Mouse (Mus musculus) lung, postnatal 0 days (tissue): Measurements from ENCODE around the gene Rab6a. TPM values are rescaled to one million over a fixed set of nuclear protein-coding genes. Genes with fewer than 3 reads are reported as not detected.
"Not testable (repeated sequence)": the region's sequence is repeated elsewhere in the genome, so short reads cannot be mapped to it uniquely, and the experiment has no call there.

Source experiments
- ATAC-seq: fragments of 200-750 bp; cut with Nextera tagmentation; 2 replicates; pipeline ENCODE4 v1.8.0; 2017; ENCODE audit warnings: moderate library complexity
- DNase-seq: peaks from one replicate; pipeline ENCODE4 v3.0.0-alpha.2; 2016; ENCODE audit warnings: low spot score
- H3K27ac ChIP-seq: fragments of 300-500 bp; sonication (generic); 2 replicates; pipeline ENCODE4 v1.5.1; 2014; ENCODE audit warnings: antibody characterized with exemption, mild to moderate bottlenecking, low read length, mixed read lengths
- H3K27me3 ChIP-seq: fragments of 300-500 bp; sonication (generic); replicated peaks from 2 replicates; pipeline ENCODE4 v1.6.1; 2014; ENCODE audit warnings: low read length, mixed read lengths; ENCODE audit not compliant: insufficient read depth
- H3K36me3 ChIP-seq: fragments of 300-500 bp; sonication (generic); 2 replicates; pipeline ENCODE4 v1.6.1; 2014; ENCODE audit warnings: low read length, mixed read lengths; ENCODE audit not compliant: insufficient read depth
- H3K4me1 ChIP-seq: fragments of 300-500 bp; sonication (generic); 2 replicates; pipeline ENCODE4 v1.6.1; 2014; ENCODE audit warnings: antibody characterized with exemption, low read depth, low read length, mixed read lengths; ENCODE audit not compliant: insufficient read depth
- H3K4me2 ChIP-seq: fragments of 300-500 bp; sonication (generic); replicated peaks from 2 replicates; pipeline ENCODE4 v1.6.1; 2014; ENCODE audit warnings: low read depth, mild to moderate bottlenecking, low read length, moderate library complexity, mixed read lengths
- H3K4me3 ChIP-seq: fragments of 300-500 bp; sonication (generic); 2 replicates; pipeline ENCODE4 v1.5.1; 2014; ENCODE audit warnings: low read depth, low read length
- H3K9ac ChIP-seq: fragments of 300-500 bp; sonication (generic); replicated peaks from 2 replicates; pipeline ENCODE4 v1.6.1; 2014; ENCODE audit warnings: low read depth, mild to moderate bottlenecking
- H3K9me3 ChIP-seq: fragments of 300-500 bp; sonication (generic); 2 replicates; pipeline ENCODE4 v1.6.1; 2016; ENCODE audit warnings: low read length, mixed read lengths
- CTCF ChIP-seq: IDR thresholded peaks from 2 replicates; pipeline ENCODE4 v1.5.1; 2016; ENCODE audit warnings: antibody characterized with exemption, mild to moderate bottlenecking
- EP300 ChIP-seq: IDR thresholded peaks from 2 replicates; pipeline ENCODE4 v1.6.1; 2016; ENCODE audit warnings: antibody characterized with exemption, mild to moderate bottlenecking, control low read depth
- WGBS: fragments of 180-500 bp; shearing (Covaris S2); extraction: QIAGEN DNeasy Blood & Tissue Kit; methylation state at CpG from one replicate; pipeline ENCODE4 v1.1.7; 2014; 5-methylcytosine and 5-hydroxymethylcytosine counted together
- polyA plus RNA-seq: library from polyadenylated mRNA; unstranded; fragments of >200 nt; fragmentation: Nextera tagmentation; extraction: Ambion mirVana; gene quantifications from 2 replicates; pipeline ENCODE4 v1.2.1, GENCODE M21; 2015

Rab6a gene
- 76.8 and 88.2 TPM in 2 replicates for polyA plus RNA-seq

DNA sequence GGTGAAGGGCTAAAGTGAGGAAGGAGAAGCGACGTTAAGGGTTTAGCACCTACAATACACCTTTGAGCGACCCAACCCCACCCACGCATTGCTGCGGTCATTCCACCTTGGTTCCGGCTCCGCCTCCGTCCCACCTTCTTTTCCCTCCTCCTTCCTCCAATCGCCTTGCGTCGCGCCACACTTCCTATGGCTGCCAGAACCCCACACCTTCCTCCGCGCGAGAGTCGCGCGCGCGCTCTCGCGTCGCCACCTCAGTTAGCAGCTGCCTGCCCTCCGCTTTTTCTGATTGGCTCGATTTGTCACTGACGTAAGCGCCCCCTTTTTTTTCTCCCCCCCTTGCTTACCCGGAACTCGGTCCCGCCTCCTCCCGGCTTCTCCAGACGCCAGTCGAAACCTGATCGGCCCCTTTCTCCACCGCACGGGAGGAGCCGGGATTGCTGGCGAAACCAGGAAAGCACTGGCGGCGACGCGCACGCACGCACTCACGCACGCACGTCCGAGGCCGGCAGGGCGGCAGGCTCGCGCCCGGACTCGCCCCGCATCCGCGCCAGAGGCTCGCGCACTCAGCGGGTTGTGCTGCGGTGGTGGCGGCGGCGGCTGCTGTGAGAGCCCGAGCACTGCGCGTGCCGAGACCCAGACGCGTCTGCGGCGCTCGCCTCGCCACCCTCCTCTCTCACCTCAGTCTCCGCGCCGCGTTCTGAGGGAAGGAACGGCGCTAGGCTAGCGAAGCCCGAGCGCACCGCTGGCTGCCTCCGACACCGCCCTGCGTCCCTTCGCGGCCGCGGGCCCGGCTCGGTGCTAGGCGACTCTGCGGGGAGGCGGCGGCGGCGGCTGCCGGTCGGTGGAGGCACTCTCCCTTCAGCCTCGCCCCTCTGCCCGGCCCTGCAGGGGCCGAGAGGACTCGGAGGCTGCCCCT is at the start of gene Rab6a:
Rab6a (plus strand) TSS at position 197 of the 916 bp plus-strand sequence.
- DNase-seq (peak; percentile 100), ATAC-seq (peak; percentile 96)
- Histone ChIP-seq H3K4me2 (peak within 1 kb of the TSS; percentile 90), H3K4me3 (peak within 1 kb of the TSS; percentile 100), H3K36me3 (no peaks in the 10 kb centered on the region), H3K27ac (peak within 1 kb of the TSS; percentile 99), H3K4me1 (peaks cover 2% of the 10 kb centered on the region; the same call in 1 of the 2 replicates), H3K9ac (peak within 1 kb of the TSS; percentile 96), H3K9me3 (no peaks in the 10 kb centered on the region), H3K27me3 (no peaks in the 10 kb centered on the region)
- 1% methylated on average over 87 of the region's 105 CpGs for WGBS
- TF ChIP-seq CTCF (peak; percentile 56), EP300 (peak; percentile 65)

DNA sequence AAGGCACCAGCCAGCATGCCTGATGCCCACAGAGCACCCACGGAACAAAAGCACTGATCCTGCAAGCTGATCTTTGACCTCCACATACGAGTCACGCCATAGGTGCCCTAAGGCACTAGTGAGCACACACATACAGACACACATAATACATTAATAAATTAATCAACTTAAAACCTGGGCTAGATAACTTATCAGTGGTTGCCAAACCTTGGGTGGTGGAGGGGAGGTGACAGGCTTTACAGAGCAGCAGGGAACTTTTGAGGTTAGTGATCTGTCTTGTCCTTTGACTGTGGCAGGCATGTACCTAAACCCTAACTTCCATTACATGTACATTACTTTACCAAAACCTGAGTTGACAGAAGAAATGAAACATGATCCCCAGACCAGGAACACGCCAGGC is 47.9 kb upstream of the Rab6a start:
- 86% methylated on average over 4 of the region's 4 CpGs for WGBS
- Histone ChIP-seq H3K9ac (no peak overlapping the region), H3K4me1 (no peaks in the 10 kb centered on the region), H3K4me3 (no peak overlapping the region), H3K27me3 (no peaks in the 10 kb centered on the region), H3K4me2 (no peak overlapping the region), H3K27ac (no peak overlapping the region), H3K9me3 (no peaks in the 10 kb centered on the region), H3K36me3 (no peaks in the 10 kb centered on the region)
- DNase-seq (no peak), ATAC-seq (no peak)
- TF ChIP-seq EP300: no peak
- no peak for TF ChIP-seq CTCF

DNA sequence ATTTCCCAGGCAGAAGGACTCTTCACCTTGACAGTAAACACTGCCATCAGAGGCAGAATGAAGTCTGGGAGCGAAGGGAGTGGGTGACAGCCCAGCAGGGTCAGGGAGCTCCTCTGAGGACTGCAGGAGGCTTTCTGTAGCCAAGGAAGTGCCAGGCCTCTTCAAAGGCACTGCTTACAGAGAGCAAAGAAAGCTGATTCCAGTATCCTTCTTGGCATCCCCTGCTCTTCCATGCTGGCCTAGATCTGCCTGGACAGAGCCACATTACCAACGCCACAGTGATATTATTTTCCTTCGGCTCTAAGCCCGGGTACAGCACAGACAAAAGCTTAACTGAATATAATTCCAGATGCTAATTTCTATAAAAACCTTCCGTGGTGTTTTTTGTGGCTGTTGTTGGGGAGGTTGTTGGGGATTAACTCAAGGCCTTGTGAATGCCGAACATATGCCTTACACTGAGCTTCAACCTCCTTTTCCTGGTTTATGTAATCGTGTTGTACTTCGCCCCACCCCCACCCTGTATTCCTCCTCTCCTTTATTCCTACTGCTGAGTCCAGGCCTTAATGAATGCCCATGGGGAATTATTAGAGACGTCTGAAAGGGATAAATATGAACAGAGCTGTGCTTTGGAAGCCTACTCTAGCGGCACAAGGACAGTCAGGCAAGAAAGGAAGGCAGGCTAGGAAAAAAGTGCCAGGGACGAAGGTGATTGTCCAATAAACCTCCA is 45.2 kb upstream of the Rab6a start:
- no peaks in the 10 kb centered on the region for H3K27me3 ChIP-seq
- H3K9me3 ChIP-seq: no peaks in the 10 kb centered on the region
- TF ChIP-seq CTCF (no peak), EP300 (no peak)
- no peaks in the 10 kb centered on the region for H3K4me1 ChIP-seq
- H3K4me3 ChIP-seq: no peak overlapping the region
- H3K27ac ChIP-seq: 0 out of 2 replicates have a peak overlapping the region, but pooled peaks have one; percentile 21
- ATAC-seq: no peak
- H3K4me2 ChIP-seq: no peak overlapping the region
- no peak for DNase-seq
- H3K36me3 ChIP-seq: no peaks in the 10 kb centered on the region
- H3K9ac ChIP-seq: no peak overlapping the region
- WGBS: 78% methylated on average over 11 of the region's 11 CpGs

DNA sequence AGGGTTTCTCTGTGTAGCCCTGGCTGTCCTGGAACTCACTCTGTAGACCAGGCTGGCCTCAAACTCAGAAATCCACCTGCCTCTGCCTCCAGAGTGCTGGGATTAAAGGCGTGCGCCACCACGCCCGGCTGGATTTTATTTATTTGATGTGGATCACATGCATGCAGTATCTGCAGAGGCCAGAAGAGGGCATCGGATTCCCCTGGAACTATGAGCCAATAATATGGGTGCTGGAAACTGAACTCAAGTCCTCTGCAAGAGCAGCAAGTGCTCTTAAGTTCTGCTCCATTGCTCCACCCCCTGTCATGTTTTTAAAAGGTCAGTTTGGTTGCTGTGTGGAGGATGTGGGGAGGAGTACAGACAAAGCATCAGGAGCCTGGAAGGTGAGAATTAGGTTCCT is 40.0 kb upstream of the Rab6a start:
- not testable (repeated sequence) for H3K9me3 ChIP-seq, H3K36me3 ChIP-seq, H3K4me2 ChIP-seq, ATAC-seq, H3K9ac ChIP-seq, H3K4me3 ChIP-seq, H3K27me3 ChIP-seq, H3K4me1 ChIP-seq, H3K27ac ChIP-seq, DNase-seq
- TF ChIP-seq CTCF: peak; percentile 34
- 76% methylated on average over 5 of the region's 5 CpGs for WGBS

DNA sequence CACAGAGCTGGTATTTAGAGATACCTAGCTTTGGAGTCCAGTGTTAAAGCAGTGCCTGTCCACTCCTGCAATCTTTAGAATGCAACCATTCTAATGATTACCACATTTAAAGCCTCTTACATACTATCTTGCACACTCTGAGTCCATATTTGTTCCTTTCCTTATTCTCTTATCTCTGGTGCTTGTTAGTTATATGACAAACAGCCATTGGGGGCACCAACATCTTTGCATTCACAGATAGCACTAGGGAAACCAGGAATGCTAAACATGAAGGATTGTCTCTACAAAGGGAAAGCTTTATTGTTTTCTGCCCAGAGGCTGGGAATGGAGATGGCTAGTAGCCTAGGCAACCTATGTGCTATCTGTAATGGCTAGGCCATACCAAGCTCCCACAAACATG is 37.3 kb upstream of the Rab6a start:
- TF ChIP-seq CTCF: no peak
- no peak for TF ChIP-seq EP300
- H3K4me3 ChIP-seq: no peak overlapping the region

DNA sequence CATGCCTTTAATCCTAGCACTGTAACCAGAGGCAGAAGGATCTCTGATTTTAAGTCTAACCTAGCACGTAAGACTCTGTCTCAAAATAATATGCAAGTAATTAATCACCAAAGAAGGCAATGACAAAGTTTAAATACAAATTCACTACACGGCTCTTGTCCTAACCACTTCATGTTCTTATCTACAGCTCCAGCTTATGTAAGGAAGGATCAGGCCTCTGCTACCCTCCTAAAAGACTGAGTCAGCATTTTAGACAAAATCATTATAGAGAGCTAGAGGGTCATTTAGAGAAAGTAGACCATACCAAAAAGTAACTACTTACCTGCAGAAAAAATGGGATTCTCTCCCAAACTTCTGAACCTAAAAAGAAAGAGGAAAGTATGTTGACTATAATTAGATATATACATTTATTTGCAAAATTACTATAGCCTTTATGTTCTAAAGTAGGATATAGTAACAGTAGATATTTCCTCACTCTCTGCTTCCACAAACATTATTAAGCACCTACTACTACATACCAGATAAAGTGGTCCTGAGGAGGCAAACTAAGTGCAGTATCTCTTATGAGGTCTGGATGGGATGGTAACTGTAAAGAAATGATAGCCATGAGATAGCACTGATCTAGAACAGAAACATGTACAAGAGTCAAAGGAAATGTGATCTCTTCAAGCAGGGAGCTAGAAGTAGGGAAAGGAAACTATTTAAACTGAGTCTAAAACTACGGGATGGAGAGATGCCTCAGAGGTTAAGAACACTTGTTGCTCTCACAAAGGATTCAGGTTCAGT is 36.1 kb upstream of the Rab6a start:
- WGBS: 64% methylated on average over 3 of the region's 3 CpGs
- H3K36me3 ChIP-seq: 0 out of 2 replicates have a peak, but pooled peaks cover 3% of the 10 kb centered on the region

More for the DNA sequence above, 37.3 kb upstream of the Rab6a start:
- H3K4me2 ChIP-seq: no peak overlapping the region
- no peaks in the 10 kb centered on the region for H3K4me1 ChIP-seq
- H3K27me3 ChIP-seq: no peaks in the 10 kb centered on the region
- H3K36me3 ChIP-seq: 0 out of 2 replicates have a peak, but pooled peaks cover 3% of the 10 kb centered on the region
- no peaks in the 10 kb centered on the region for H3K9me3 ChIP-seq
- no peak overlapping the region for H3K27ac ChIP-seq
- ATAC-seq (no peak), DNase-seq (no peak)
- no peak overlapping the region for H3K9ac ChIP-seq

More for the DNA sequence above, 36.1 kb upstream of the Rab6a start:
- Histone ChIP-seq H3K4me1 (no peaks in the 10 kb centered on the region), H3K9me3 (no peaks in the 10 kb centered on the region), H3K9ac (no peak overlapping the region), H3K4me3 (no peak overlapping the region), H3K27me3 (no peaks in the 10 kb centered on the region), H3K27ac (no peak overlapping the region), H3K4me2 (no peak overlapping the region)
- TF ChIP-seq EP300: no peak
- no peak for TF ChIP-seq CTCF
- DNase-seq (no peak), ATAC-seq (no peak)
